Mouse (Mus musculus): ENCODE data around the gene Gphn.

GRCm38 (mm10) chr12:78522804-78523394 lies 296.7 kb downstream of the Gphn start:
- no peak for TF ChIP-seq CTCF (IDR thresholded peaks at IDR 0.05 in 2 of 3, conservative IDR thresholded peaks at IDR 0.05 in 1 of 3; ENCODE audit: control insufficient read depth in 1 of 3, insufficient read depth in 1 of 3, low read depth in 2 of 3, low read length in 3 of 3, poor library complexity in 1 of 3, severe bottlenecking in 1 of 3)
- no peak for TF ChIP-seq USF1 (IDR thresholded peaks at IDR 0.05; ENCODE audit: low read depth, low read length)
- TF ChIP-seq POLR2A (IDR thresholded peaks at IDR 0.05; ENCODE audit: control insufficient read depth in 1 of 2, insufficient read depth in 1 of 2, low read depth in 1 of 2, low read length in 2 of 2, poor library complexity in 1 of 2) = no peak

Measured in MEL (cell line).